Mouse (Mus musculus): ENCODE measurements around the gene Mob3b. TPM values are rescaled to one million over a fixed set of nuclear protein-coding genes. Genes with fewer than 3 reads are reported as not detected.
A peak's percentile ranks its signal among the peaks of the same experiment; 100 is the strongest.
"Not testable (repeated sequence)": the region's sequence is repeated elsewhere in the genome, so short reads cannot be mapped to it uniquely, and the experiment has no call there.

The Mob3b gene
- total RNA-seq, 1 experiment from 2014 or later: 21.0 TPM

DNA sequence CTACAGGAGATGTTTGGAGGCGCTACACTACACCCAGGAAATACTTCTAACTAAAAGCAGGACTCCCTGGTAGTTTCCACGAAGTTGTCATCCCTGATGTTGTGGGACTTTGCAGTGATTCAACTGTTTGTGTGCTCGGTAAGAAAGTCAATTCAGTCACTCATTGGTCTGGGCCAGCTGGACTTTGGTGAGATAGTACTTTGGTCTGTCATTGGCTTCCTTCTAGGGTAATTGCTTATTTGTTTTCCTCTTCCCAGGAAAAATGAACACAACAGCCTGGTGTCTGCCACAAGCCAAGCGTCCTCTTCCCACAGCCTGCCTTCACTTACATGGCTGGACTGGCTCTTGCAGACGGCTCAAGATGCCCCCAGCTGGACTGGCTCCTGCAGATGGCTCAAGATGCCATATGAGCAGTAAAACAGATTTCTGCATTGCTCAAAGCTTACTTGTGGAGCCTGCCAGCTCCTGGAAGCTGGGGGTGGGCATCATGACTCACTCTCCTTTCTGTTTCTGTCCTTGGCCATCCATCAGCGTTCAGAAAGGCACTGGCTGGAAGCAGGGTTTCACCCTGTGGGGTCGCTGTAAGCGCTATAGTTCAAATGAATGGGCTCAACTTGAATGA is 190.8 kb downstream of the Mob3b start:
- peak; percentile 82 for DNase-seq

DNA sequence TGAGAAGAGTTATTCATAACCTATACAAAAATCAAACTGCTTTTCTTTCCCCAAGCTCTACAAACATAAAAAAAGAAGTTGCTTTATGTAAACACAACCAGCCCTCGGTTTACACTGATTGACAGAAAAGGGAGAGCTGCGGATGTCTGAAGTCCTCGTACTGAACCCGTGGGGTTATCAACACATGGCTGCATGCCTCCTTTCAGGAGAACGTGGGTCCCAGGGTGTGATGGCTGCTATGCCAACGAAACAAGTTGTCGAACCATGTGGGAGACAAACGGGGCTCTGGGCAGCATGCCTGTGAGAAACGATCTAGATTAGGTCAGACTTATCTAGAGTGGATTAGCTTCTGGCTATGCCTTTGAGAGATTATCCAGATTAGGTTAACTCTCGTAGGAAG is 192.4 kb downstream of the Mob3b start:
- no peak for DNase-seq

GRCm38 (mm10) chr4:34963999-34964398 is 193.3 kb downstream of the Mob3b start:
- DNase-seq: no peak

- DNase-seq: no peak
Observed at GRCm38 (mm10) chr4:34960781-34961560, 196.3 kb downstream of the Mob3b start.

DNA sequence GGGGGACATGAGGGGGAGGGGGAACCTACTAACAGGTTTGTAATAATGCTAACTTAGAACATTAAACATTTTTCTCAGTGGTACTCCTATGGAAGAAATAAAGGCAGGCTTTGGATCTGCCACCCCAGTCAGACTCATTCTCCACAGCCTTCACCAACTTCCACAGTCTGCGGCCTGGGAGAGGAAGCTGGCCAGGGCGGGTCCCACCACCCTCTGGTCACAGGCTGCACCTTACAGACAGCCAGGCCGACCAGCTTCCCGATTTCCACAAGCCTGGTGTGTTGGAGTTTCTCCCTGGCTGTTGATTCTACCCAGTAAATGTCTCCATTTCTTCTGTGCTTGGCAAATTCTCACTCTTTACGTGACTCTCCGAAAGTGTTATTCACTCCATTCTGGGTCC is 197.8 kb downstream of the Mob3b start:
- no peak for DNase-seq

- peak; percentile 66 for DNase-seq
Observed at GRCm38 (mm10) chr4:34958155-34959028, 198.9 kb downstream of the Mob3b start.

GRCm38 (mm10) chr4:34953716-34954115 is 203.6 kb downstream of the Mob3b start:
- no peak for DNase-seq

- no peak for DNase-seq
Observed at GRCm38 (mm10) chr4:34947181-34947580, 210.1 kb downstream of the Mob3b start.

GRCm38 (mm10) chr4:34941046-34941445 is 216.2 kb downstream of the Mob3b start:
- no peak for DNase-seq

GRCm38 (mm10) chr4:34928386-34928785 is 228.9 kb downstream of the Mob3b start:
- DNase-seq: not testable (repeated sequence)

- DNase-seq: peak; percentile 67
Observed at GRCm38 (mm10) chr4:34922177-34922870, 235.0 kb downstream of the Mob3b start.

- DNase-seq: peak; percentile 17
Observed at GRCm38 (mm10) chr4:34917400-34917799, 239.9 kb downstream of the Mob3b start.

- DNase-seq: no peak
Observed at GRCm38 (mm10) chr4:34912171-34912570, 245.1 kb downstream of the Mob3b start.

DNA sequence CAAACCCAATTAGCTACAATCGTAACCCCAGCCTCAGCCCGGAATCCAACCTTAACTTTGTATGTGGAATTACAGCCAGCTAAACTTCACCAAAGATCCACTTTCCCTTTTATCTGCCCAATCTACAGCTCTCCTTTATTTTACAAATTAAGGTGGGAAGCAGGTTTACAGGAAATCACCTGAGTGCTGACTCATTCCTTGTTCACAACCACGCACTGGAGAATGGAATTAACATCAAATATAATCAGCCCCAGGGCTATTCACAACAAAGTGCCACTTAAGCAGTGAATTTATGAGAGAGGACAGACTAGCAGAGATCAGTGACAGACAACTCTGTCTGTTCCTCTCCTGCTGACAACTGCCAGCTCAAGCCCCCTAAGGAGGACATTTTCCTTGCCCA is 245.9 kb downstream of the Mob3b start:
- no peak for DNase-seq

DNA sequence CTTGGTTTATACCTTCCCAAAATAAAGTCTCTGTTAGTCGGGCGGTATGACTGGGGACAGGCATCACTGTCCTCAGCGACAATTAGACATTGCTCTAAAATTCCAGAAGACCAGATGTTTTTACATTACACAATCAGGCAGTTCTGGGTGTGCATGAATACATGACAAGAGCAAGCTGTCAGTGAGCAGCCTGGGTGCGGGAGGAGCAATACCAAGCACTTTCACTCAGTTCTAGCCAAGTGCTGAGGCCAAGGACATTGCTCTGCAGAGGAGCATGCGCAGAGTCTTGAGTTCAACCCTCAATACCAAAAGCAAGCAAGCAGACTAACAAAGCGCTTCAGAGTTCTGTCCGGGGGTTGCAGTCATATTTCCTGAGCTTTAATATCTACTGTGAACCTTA is 249.2 kb downstream of the Mob3b start:
- peak; percentile 22 for DNase-seq

- no peak for DNase-seq
Observed at GRCm38 (mm10) chr4:34907026-34907425, 250.3 kb downstream of the Mob3b start.

GRCm38 (mm10) chr4:34906151-34906550 is 251.1 kb downstream of the Mob3b start:
- DNase-seq: no peak

DNA sequence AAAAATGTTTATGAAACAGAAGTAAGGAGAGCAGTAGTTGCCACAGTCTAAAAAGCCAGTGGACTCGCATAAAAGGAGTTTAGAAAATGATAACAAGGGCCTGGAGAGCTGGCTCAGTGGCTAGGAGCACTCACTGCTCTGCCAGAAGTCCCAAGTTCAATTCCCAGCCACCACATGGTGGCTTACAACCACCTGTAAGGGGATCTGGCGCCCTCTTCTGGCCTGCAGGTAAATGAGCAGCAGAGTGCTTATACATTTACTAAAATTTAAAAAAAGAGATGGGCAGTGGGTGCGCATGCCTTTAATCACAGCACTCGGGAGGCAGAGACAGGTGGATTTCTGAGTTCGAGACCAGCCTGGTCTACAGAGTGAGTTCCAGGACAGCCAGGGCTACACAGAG is 251.9 kb downstream of the Mob3b start:
- DNase-seq: peak; percentile 19

DNA sequence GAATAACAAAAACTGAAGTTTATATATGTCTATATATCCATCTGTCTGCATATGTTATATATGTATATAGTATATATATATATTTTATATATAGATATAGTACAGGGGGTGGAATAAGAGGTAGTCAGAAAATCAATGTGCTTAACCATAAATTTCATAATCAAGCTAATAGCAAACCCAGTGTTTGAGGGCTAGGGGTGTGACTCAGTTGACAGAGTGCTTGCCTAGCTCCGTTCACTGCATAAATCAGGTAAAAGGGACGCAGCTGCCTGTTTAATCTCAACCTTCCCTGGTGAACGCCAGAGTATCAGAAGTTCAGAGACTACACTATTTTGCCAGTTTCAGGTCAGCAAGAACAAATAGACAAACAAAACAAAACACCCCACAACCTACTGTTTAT is 255.7 kb downstream of the Mob3b start:
- DNase-seq: not testable (repeated sequence)

- DNase-seq: no peak
Observed at GRCm38 (mm10) chr4:34901166-34901565, 256.1 kb downstream of the Mob3b start.

DNA sequence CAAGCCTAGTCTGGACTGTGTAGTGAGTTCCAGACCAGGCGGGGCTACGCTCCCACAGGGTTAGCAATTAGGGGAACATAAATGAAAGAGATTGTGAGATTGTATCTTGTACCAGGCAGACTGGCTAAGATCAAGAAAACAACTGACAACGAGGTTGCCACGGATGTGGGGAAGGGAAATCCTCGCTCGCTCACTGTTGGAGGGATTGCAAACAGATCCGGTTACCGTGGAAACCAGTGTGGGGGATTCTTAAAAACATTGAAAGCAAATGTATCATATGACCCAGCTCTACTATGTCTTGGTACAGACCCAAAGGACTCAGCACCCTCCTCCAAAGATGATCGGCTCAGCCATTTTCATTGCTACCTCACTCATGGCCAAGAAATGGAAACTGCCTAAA is 257.1 kb downstream of the Mob3b start:
- no peak for DNase-seq

DNA sequence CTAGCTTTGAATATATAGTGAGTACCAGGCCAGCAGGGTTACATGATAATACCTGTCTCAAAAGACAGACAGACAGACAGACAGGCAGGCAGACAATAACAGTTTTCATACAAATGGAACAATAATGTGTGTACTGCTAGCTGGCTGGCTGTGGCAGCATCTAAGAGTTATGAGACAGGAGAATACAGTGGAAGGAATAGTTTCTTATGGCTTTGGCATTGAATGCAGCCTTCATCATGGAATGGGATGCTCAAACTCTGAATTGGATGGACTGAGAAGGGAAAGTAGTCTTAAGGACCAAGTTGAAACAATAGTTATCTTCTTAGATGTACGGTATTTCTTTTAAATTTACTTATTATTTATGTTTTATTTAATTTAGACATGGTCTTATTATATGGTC is 258.0 kb downstream of the Mob3b start:
- no peak for DNase-seq
